Mouse (Mus musculus): ENCODE measurements around the gene Gckr. TPM values are rescaled to one million over a fixed set of nuclear protein-coding genes. Genes with fewer than 3 reads are reported as not detected.

The Gckr gene
- polyA plus RNA-seq (2015; fragmentation: Nextera tagmentation; extraction: Ambion mirVana) = 0.42 and 1.6 TPM in 2 replicates

DNA sequence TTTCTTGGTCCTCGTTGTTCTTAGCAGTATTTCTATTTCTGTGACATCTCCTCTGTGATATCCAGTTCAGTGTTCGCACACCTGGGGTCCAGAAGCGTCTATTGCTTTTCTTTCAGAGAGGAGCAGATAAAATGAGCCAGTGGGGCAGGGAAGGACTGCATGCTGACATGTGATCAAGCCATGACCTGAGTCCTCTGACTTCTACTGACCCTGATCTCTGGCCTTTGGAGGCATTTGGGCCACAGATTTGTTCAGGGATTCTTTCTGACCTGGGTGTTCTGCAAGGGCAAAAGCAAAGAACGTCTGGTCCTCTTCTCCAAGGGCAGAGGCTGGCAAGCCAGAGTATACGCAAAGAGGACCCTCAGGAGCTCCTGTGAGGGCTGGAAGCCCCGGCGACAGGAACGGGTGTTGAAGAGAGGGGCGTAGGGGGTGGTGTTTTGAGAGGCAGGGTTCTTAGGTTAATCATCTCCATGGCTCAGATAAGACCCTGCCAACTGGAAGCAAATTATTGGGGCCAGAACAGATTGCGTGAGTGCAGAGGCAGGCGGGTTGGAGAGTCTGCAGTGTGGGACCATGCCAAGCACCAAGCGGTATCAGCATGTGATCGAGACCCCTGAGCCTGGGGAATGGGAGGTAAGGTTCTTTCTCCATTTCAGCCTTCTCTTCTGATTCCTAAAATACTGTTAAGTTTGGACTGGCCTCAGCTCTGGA, at the start of gene Gckr:
Gckr (plus strand) TSS at position 397 of the 711 bp plus-strand sequence.
- no peak for ATAC-seq
- peak within 1 kb of the TSS; percentile 87 for H3K27ac ChIP-seq (ENCODE audit: low read length)
- no peaks in the 10 kb centered on the region for H3K36me3 ChIP-seq (ENCODE audit: control insufficient read depth, insufficient read depth, low read length)
- no peaks in the 10 kb centered on the region for H3K27me3 ChIP-seq (ENCODE audit: control insufficient read depth, insufficient read depth, low read depth, low read length)
- peak within 1 kb of the TSS; percentile 93 for H3K4me2 ChIP-seq (ENCODE audit: low read length)
- peak within 1 kb of the TSS; percentile 89 for H3K4me3 ChIP-seq (ENCODE audit: low read depth, low read length)
- H3K4me1 ChIP-seq (ENCODE audit: control insufficient read depth, insufficient read depth, low read length) = peaks cover 16% of the 10 kb centered on the region
- no peaks in the 10 kb centered on the region for H3K9me3 ChIP-seq (replicated peaks; ENCODE audit: control insufficient read depth, low read length, poor library complexity, severe bottlenecking)
- WGBS = 82% methylated on average over 13 of the region's 13 CpGs
- H3K9ac ChIP-seq (ENCODE audit: low read depth, low read length) = peak within 1 kb of the TSS; percentile 96

GRCm38 (mm10) chr5:31250716-31251115, 46.5 kb upstream of the Gckr start:
- Histone ChIP-seq H3K27me3 (ENCODE audit: control insufficient read depth, insufficient read depth, low read depth, low read length) (no peaks in the 10 kb centered on the region), H3K4me3 (ENCODE audit: low read depth, low read length) (no peak overlapping the region), H3K4me2 (ENCODE audit: low read length) (no peak overlapping the region), H3K27ac (ENCODE audit: low read length) (no peak overlapping the region), H3K9ac (ENCODE audit: low read depth, low read length) (no peak overlapping the region), H3K4me1 (ENCODE audit: control insufficient read depth, insufficient read depth, low read length) (no peaks in the 10 kb centered on the region), H3K36me3 (ENCODE audit: control insufficient read depth, insufficient read depth, low read length) (peaks cover 41% of the 10 kb centered on the region), H3K9me3 (replicated peaks; ENCODE audit: control insufficient read depth, low read length, poor library complexity, severe bottlenecking) (no peaks in the 10 kb centered on the region)
- WGBS = 54% methylated on average over 4 of the region's 4 CpGs
- ATAC-seq = peak; percentile 41; the same call in 1 of the 2 replicates

GRCm38 (mm10) chr5:31251541-31252101, 45.6 kb upstream of the Gckr start, which contains the start of gene Krtcap3:
Krtcap3 (plus strand) TSS chr5:31251691.
- H3K27ac ChIP-seq (ENCODE audit: low read length) = no peak within 1 kb of the TSS
- ATAC-seq = 0 out of 2 replicates have a peak, but pooled peaks have one; percentile 37
- no peaks in the 10 kb centered on the region for H3K4me1 ChIP-seq (ENCODE audit: control insufficient read depth, insufficient read depth, low read length)
- H3K4me2 ChIP-seq (ENCODE audit: low read length) = no peak within 1 kb of the TSS
- H3K9ac ChIP-seq (ENCODE audit: low read depth, low read length) = 0 out of 2 replicates have a peak within 1 kb of the TSS, but pooled peaks have one; percentile 14
- peaks cover 37% of the 10 kb centered on the region for H3K36me3 ChIP-seq (ENCODE audit: control insufficient read depth, insufficient read depth, low read length)
- H3K4me3 ChIP-seq (ENCODE audit: low read depth, low read length) = no peak within 1 kb of the TSS
- H3K9me3 ChIP-seq (replicated peaks; ENCODE audit: control insufficient read depth, low read length, poor library complexity, severe bottlenecking) = no peaks in the 10 kb centered on the region
- 13% methylated on average over 42 of the region's 47 CpGs for WGBS
- H3K27me3 ChIP-seq (ENCODE audit: control insufficient read depth, insufficient read depth, low read depth, low read length) = no peaks in the 10 kb centered on the region

DNA sequence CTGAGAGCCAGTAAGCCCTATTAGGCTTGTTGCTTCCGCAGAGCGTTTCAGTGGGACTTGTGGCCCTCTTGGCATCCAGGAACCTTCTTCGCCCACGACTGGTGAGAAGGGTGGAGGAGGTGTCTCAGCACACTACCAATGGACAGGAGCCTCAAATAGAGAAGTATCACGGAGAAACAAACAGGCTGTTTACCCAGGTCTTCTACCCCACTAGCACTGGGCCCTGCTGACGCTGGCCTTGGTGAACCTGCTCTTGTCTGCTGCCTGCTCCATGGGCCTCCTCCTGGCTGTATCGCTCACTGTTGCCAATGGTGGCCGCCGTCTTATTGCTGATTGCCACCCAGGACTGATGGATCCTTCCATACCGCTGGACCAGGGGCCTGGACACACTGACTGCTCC, 45.1 kb upstream of the Gckr start:
- Histone ChIP-seq H3K9ac (ENCODE audit: low read depth, low read length) (no peak overlapping the region), H3K36me3 (ENCODE audit: control insufficient read depth, insufficient read depth, low read length) (peaks cover 40% of the 10 kb centered on the region), H3K4me1 (ENCODE audit: control insufficient read depth, insufficient read depth, low read length) (no peaks in the 10 kb centered on the region), H3K4me2 (ENCODE audit: low read length) (no peak overlapping the region), H3K4me3 (ENCODE audit: low read depth, low read length) (no peak overlapping the region), H3K27me3 (ENCODE audit: control insufficient read depth, insufficient read depth, low read depth, low read length) (no peaks in the 10 kb centered on the region), H3K9me3 (replicated peaks; ENCODE audit: control insufficient read depth, low read length, poor library complexity, severe bottlenecking) (no peaks in the 10 kb centered on the region), H3K27ac (ENCODE audit: low read length) (no peak overlapping the region)
- 0 out of 2 replicates have a peak, but pooled peaks have one; percentile 3 for ATAC-seq
- WGBS = 54% methylated on average over 10 of the region's 10 CpGs

- Histone ChIP-seq H3K9me3 (replicated peaks; ENCODE audit: control insufficient read depth, low read length, poor library complexity, severe bottlenecking) (no peaks in the 10 kb centered on the region), H3K36me3 (ENCODE audit: control insufficient read depth, insufficient read depth, low read length) (peaks cover 36% of the 10 kb centered on the region), H3K4me3 (ENCODE audit: low read depth, low read length) (no peak overlapping the region), H3K9ac (ENCODE audit: low read depth, low read length) (no peak overlapping the region), H3K4me2 (ENCODE audit: low read length) (no peak overlapping the region), H3K27ac (ENCODE audit: low read length) (no peak overlapping the region), H3K27me3 (ENCODE audit: control insufficient read depth, insufficient read depth, low read depth, low read length) (no peaks in the 10 kb centered on the region), H3K4me1 (ENCODE audit: control insufficient read depth, insufficient read depth, low read length) (no peaks in the 10 kb centered on the region)
- WGBS = 83% methylated on average over 16 of the region's 16 CpGs
- ATAC-seq = no peak
Observed at GRCm38 (mm10) chr5:31252795-31253545, 44.3 kb upstream of the Gckr start.

- no peaks in the 10 kb centered on the region for H3K27me3 ChIP-seq (ENCODE audit: control insufficient read depth, insufficient read depth, low read depth, low read length)
- no peak overlapping the region for H3K27ac ChIP-seq (ENCODE audit: low read length)
- no peak overlapping the region for H3K4me3 ChIP-seq (ENCODE audit: low read depth, low read length)
- H3K9me3 ChIP-seq (replicated peaks; ENCODE audit: control insufficient read depth, low read length, poor library complexity, severe bottlenecking) = no peaks in the 10 kb centered on the region
- peaks cover 35% of the 10 kb centered on the region for H3K36me3 ChIP-seq (ENCODE audit: control insufficient read depth, insufficient read depth, low read length)
- WGBS = 97% methylated on average over 8 of the region's 8 CpGs
- H3K4me1 ChIP-seq (ENCODE audit: control insufficient read depth, insufficient read depth, low read length) = no peaks in the 10 kb centered on the region
- no peak overlapping the region for H3K9ac ChIP-seq (ENCODE audit: low read depth, low read length)
- ATAC-seq = no peak
- no peak overlapping the region for H3K4me2 ChIP-seq (ENCODE audit: low read length)
Observed at GRCm38 (mm10) chr5:31253806-31254205, 43.4 kb upstream of the Gckr start.

- H3K36me3 ChIP-seq (ENCODE audit: control insufficient read depth, insufficient read depth, low read length) = peaks cover 31% of the 10 kb centered on the region
- WGBS = 89% methylated on average over 7 of the region's 7 CpGs
- H3K9me3 ChIP-seq (replicated peaks; ENCODE audit: control insufficient read depth, low read length, poor library complexity, severe bottlenecking) = no peaks in the 10 kb centered on the region
- H3K4me2 ChIP-seq (ENCODE audit: low read length) = no peak overlapping the region
- no peaks in the 10 kb centered on the region for H3K4me1 ChIP-seq (ENCODE audit: control insufficient read depth, insufficient read depth, low read length)
- no peaks in the 10 kb centered on the region for H3K27me3 ChIP-seq (ENCODE audit: control insufficient read depth, insufficient read depth, low read depth, low read length)
- H3K4me3 ChIP-seq (ENCODE audit: low read depth, low read length) = no peak overlapping the region
- no peak for ATAC-seq
- no peak overlapping the region for H3K9ac ChIP-seq (ENCODE audit: low read depth, low read length)
- H3K27ac ChIP-seq (ENCODE audit: low read length) = no peak overlapping the region
Observed at GRCm38 (mm10) chr5:31254452-31254851, 42.8 kb upstream of the Gckr start.

DNA sequence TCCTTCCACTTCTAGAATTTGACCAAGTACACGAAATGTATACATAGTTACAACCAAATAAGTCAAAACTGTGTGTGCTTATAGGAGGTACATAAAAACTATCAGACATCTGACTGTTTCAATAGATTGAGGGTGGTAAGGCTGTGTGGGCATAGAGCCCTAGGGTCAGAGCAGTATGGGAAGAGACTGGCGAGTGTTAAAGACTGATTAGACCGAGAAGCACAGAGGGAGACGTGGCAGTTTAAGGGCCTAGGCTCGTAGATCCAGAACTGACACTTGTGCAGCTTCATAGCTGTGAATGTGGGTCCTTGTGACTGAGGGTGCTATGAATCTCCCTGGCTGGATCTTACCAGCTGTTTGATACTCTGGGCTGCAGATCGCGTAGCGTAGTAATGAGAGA, 42.3 kb upstream of the Gckr start:
- H3K4me2 ChIP-seq (ENCODE audit: low read length) = no peak overlapping the region
- 90% methylated on average over 8 of the region's 8 CpGs for WGBS
- H3K9me3 ChIP-seq (replicated peaks; ENCODE audit: control insufficient read depth, low read length, poor library complexity, severe bottlenecking) = no peaks in the 10 kb centered on the region
- peaks cover 26% of the 10 kb centered on the region for H3K36me3 ChIP-seq (ENCODE audit: control insufficient read depth, insufficient read depth, low read length)
- ATAC-seq = no peak
- no peaks in the 10 kb centered on the region for H3K4me1 ChIP-seq (ENCODE audit: control insufficient read depth, insufficient read depth, low read length)
- H3K27me3 ChIP-seq (ENCODE audit: control insufficient read depth, insufficient read depth, low read depth, low read length) = no peaks in the 10 kb centered on the region
- no peak overlapping the region for H3K9ac ChIP-seq (ENCODE audit: low read depth, low read length)
- H3K4me3 ChIP-seq (ENCODE audit: low read depth, low read length) = no peak overlapping the region
- H3K27ac ChIP-seq (ENCODE audit: low read length) = no peak overlapping the region

DNA sequence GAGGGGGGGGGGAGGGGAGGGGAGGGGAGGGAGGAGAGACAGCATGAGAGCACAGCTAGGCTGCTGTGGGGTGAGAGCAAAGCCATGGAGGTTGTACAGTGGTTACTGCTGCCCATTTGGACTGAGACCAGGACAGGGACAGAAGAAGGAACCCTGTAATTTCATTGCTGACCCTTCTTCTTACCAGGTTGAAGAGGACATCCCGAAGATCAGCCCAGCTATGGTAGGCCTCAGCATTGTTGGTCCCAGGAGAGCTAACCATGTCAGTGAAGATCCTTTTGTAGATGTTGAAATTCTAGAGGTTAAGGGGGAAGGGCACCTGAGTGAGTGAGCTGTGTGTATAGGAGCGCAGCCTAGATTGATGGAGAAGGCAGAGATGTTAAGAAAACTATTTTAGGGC, 41.9 kb upstream of the Gckr start:
- H3K27ac ChIP-seq (ENCODE audit: low read length) = no peak overlapping the region
- no peak overlapping the region for H3K4me3 ChIP-seq (ENCODE audit: low read depth, low read length)
- no peak for ATAC-seq
- 89% methylated on average over 2 of the region's 2 CpGs for WGBS
- no peaks in the 10 kb centered on the region for H3K27me3 ChIP-seq (ENCODE audit: control insufficient read depth, insufficient read depth, low read depth, low read length)
- no peak overlapping the region for H3K4me2 ChIP-seq (ENCODE audit: low read length)
- no peaks in the 10 kb centered on the region for H3K4me1 ChIP-seq (ENCODE audit: control insufficient read depth, insufficient read depth, low read length)
- H3K9ac ChIP-seq (ENCODE audit: low read depth, low read length) = no peak overlapping the region
- H3K36me3 ChIP-seq (ENCODE audit: control insufficient read depth, insufficient read depth, low read length) = peaks cover 28% of the 10 kb centered on the region
- H3K9me3 ChIP-seq (replicated peaks; ENCODE audit: control insufficient read depth, low read length, poor library complexity, severe bottlenecking) = no peaks in the 10 kb centered on the region
